Mouse (Mus musculus) embryonic facial prominence, embryonic 12.5 days (tissue): ENCODE results near the gene Itch. TPM values are rescaled to one million over a fixed set of nuclear protein-coding genes. Genes with fewer than 3 reads are reported as not detected.
"Not testable (repeated sequence)": the region's sequence is repeated elsewhere in the genome, so short reads cannot be mapped to it uniquely, and the experiment has no call there.

Experiments used
- ATAC-seq: fragments of 200-750 bp; cut with Nextera tagmentation; 2 replicates; pipeline ENCODE4 v1.8.0; 2017; ENCODE audit not compliant: insufficient number of reproducible peaks, insufficient read depth, low FRiP score, low TSS enrichment
- H3K27ac ChIP-seq: fragments of 300-500 bp; sonication (generic); 2 replicates; pipeline ENCODE4 v1.5.1; 2016; ENCODE audit warnings: mild to moderate bottlenecking
- H3K27me3 ChIP-seq: fragments of 300-500 bp; sonication (generic); 2 replicates; pipeline ENCODE4 v1.6.1; 2016; ENCODE audit warnings: mild to moderate bottlenecking, moderate library complexity
- H3K36me3 ChIP-seq: fragments of 300-500 bp; sonication (generic); 2 replicates; pipeline ENCODE4 v1.6.1; 2016; ENCODE audit warnings: mild to moderate bottlenecking
- H3K4me1 ChIP-seq: fragments of 300-500 bp; sonication (generic); 2 replicates; pipeline ENCODE4 v1.6.1; 2016
- H3K4me2 ChIP-seq: fragments of 300-500 bp; sonication (generic); replicated peaks from 2 replicates; pipeline ENCODE4 v1.6.1; 2016; ENCODE audit warnings: mild to moderate bottlenecking, moderate library complexity
- H3K4me3 ChIP-seq: fragments of 300-500 bp; sonication (generic); 2 replicates; pipeline ENCODE4 v1.5.1; 2016; ENCODE audit warnings: mild to moderate bottlenecking
- H3K9ac ChIP-seq: fragments of 300-500 bp; sonication (generic); 2 replicates; pipeline ENCODE4 v1.6.1; 2016; ENCODE audit warnings: mild to moderate bottlenecking, moderate library complexity
- H3K9me3 ChIP-seq: fragments of 300-500 bp; sonication (generic); 2 replicates; pipeline ENCODE4 v1.6.1; 2016; ENCODE audit warnings: mild to moderate bottlenecking, moderate library complexity
- whole genome bisulfite sequencing: fragments of 180-500 bp; shearing (Covaris S2); methylation state at CpG from one replicate; pipeline ENCODE4 v1.1.7; 2016; 5-methylcytosine and 5-hydroxymethylcytosine counted together
- polyA plus RNA-seq: library from polyadenylated mRNA; unstranded; fragments of >200 nt; fragmentation: Nextera tagmentation; extraction: Ambion mirVana; gene quantifications from 2 replicates; pipeline ENCODE4 v1.2.1, GENCODE M21; 2016

Gene Itch
- polyA plus RNA-seq, 1 experiment from 2014 or later = 67.0 TPM

DNA sequence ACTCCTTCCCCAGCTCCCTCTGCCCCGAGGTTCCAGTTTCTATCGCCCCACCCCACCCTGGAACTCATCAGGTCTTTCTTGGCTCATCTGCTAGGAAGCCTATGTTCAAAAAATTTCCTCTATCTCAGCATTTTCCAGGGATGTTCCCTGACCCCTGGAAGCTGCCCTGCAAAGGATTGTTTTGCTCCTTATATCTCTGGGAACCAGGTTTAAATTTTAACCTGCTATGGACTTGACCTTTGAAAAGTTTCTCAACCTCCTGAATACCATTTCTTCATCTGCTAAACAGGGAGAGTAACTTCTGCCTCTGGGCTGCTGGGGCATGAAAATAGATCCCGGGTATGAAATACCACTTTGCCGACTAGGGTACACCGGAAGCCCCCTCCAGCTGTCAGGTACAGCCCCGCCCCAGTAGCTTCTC lies 31.5 kb upstream of the Itch start:
- no peaks in the 10 kb centered on the region for H3K9me3 ChIP-seq
- 66% methylated on average over 6 of the region's 6 CpGs for WGBS
- no peak for ATAC-seq

DNA sequence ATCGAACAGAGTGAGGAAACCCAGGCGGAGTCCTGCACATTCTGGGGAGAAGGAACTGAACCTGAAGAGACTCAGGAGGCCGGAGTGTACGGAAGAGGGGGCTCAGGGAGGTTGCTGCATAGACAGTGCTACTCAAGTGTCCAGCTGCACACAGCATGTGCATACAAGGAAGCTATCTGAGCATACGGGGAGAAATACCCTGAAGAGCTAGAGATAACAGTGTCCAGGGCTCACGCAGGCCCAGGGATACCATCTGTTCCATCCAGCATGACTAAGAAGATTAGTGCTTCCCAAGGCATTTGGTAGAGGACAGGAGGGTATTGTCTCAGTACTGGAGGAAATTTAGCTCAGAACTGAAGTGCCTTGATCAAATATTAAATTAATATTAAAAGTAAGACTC lies 29.7 kb upstream of the Itch start:
- no peaks in the 10 kb centered on the region for H3K36me3 ChIP-seq
- no peak for ATAC-seq
- H3K9ac ChIP-seq = no peak overlapping the region
- H3K27ac ChIP-seq = no peak overlapping the region
- H3K4me1 ChIP-seq = no peaks in the 10 kb centered on the region
- no peaks in the 10 kb centered on the region for H3K27me3 ChIP-seq
- H3K9me3 ChIP-seq = no peaks in the 10 kb centered on the region
- WGBS = 73% methylated on average over 6 of the region's 6 CpGs
- H3K4me2 ChIP-seq = no peak overlapping the region
- H3K4me3 ChIP-seq = no peak overlapping the region

More for the DNA sequence above, 31.5 kb upstream of the Itch start:
- Histone ChIP-seq H3K4me3 (no peak overlapping the region), H3K4me2 (no peak overlapping the region), H3K9ac (no peak overlapping the region), H3K4me1 (no peaks in the 10 kb centered on the region), H3K36me3 (no peaks in the 10 kb centered on the region), H3K27ac (no peak overlapping the region), H3K27me3 (no peaks in the 10 kb centered on the region)

- H3K27me3 ChIP-seq, H3K9ac ChIP-seq, H3K4me3 ChIP-seq, H3K4me1 ChIP-seq, ATAC-seq, H3K9me3 ChIP-seq, H3K4me2 ChIP-seq, H3K36me3 ChIP-seq, H3K27ac ChIP-seq: not testable (repeated sequence)
- WGBS = 82% methylated on average over 9 of the region's 9 CpGs
These were observed 26.0 kb upstream of the Itch start for GRCm38 (mm10) chr2:155107276-155107675.

DNA sequence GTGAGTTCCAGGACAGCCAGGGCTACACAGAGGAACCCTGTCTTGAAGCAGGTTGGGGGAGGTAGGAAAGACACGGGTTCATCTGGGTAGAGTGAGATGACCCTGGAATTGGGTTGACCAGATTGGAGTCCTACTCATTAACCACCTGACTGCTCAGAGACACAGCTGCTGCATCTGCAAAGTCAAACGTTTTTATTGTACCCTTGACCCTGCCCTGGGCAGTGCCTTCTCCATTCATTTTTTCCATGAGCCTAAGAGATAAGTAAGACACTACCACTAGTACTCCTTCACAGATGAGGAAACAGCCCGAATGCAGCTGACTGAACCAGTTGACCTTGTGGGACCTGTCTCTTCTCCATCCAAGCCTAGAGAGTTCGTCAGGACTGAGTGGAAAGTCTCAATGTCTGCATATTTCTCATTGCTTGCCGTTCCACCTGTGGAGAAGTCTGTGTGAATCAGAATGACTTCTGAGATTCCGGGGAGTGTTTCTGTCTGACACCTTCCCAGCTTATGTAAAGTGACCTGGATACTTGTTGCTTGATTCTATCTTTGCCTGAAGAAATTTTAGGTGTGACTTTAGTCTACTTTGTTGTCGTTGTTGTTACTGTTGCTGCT lies 18.0 kb upstream of the Itch start:
- Histone ChIP-seq H3K4me2 (no peak overlapping the region), H3K9me3 (peaks cover 3% of the 10 kb centered on the region; the same call in 1 of the 2 replicates), H3K9ac (no peak overlapping the region), H3K4me1 (no peaks in the 10 kb centered on the region), H3K27me3 (no peaks in the 10 kb centered on the region), H3K4me3 (no peak overlapping the region), H3K36me3 (no peaks in the 10 kb centered on the region), H3K27ac (no peak overlapping the region)
- 73% methylated on average over 7 of the region's 7 CpGs for WGBS
- ATAC-seq = no peak

DNA sequence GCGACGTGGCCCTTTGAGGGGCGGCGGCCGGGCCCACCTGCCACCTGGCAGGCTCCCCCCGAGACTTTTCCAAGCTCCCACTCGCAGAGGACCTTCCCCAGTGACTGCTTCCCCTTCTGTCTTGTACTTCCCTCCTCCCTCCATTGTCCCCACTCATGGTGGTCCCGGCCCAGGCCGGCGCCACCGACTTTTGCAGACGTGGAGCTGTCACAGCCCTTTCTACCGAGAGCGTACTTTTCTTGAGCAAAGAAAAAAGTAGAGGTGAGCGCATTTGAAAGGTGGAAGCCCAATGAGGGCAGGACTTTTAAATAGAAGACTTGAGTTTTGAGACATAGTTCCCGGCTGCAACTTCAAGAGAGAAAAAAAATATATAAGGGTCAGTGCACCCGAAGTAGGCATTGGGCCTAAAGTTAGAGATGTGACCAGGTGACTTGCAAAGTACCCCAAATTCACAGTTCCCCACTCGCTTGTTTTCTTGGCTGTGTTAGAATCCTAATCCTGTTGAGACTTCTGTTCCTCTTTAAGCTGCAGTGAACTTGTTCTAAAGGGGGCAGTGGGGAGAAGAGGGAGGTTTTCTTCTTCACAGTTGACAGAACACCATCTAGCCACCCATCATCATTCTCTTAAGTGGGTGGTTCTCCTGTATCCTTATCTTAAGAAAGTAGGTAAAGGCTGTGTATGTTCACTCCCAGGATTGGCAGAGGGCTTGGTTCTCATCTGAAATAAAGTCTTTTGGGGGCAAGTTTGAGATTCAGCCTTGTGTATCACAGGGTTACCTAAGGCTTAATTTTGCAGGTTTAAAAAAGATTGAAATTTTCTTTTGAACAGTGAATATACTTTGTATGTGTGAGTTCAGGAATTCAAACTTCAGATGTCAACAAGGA lies 910 bp downstream of the Itch start:
- H3K27me3 ChIP-seq = no peaks in the 10 kb centered on the region
- peak overlapping the region; percentile 79 for H3K4me2 ChIP-seq
- peaks cover 17% of the 10 kb centered on the region for H3K36me3 ChIP-seq
- H3K27ac ChIP-seq = peak overlapping the region; percentile 83
- ATAC-seq = no peak
- peak overlapping the region; percentile 94 for H3K4me3 ChIP-seq
- peak overlapping the region; percentile 94 for H3K9ac ChIP-seq
- peaks cover 20% of the 10 kb centered on the region for H3K4me1 ChIP-seq
- no peaks in the 10 kb centered on the region for H3K9me3 ChIP-seq
- WGBS = 1% methylated on average over 18 of the region's 18 CpGs

- H3K27me3 ChIP-seq = no peaks in the 10 kb centered on the region
- no peak overlapping the region for H3K27ac ChIP-seq
- peaks cover 24% of the 10 kb centered on the region for H3K36me3 ChIP-seq
- H3K9ac ChIP-seq = no peak overlapping the region
- H3K4me2 ChIP-seq = peak overlapping the region; percentile 79; the same call in 1 of the 2 replicates
- ATAC-seq = no peak
- peak overlapping the region; percentile 9; the same call in 1 of the 2 replicates for H3K4me3 ChIP-seq
- peaks cover 20% of the 10 kb centered on the region for H3K4me1 ChIP-seq
- H3K9me3 ChIP-seq = no peaks in the 10 kb centered on the region
- 67% methylated on average over 4 of the region's 4 CpGs for WGBS
These were observed 1.8 kb downstream of the Itch start for GRCm38 (mm10) chr2:155135092-155135491.

DNA sequence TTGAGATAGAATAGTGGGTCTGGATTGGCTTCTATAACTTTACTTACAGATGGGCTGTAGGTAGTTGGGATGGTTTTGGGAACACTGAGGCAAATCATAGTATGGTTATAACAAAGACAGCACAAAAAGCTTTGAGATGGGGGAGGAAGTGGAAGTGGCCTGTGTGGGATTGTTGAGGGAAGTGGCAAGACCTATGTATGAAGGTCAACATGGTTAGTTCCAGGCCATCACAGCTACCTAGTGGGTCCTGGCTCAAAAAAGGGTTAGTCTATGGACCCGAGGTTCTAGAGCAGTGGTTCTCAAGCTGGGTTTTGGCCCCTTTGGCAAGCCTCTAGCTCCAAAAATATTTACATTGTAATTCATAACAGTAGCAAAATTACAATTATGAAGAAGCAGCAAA lies 2.2 kb downstream of the Itch start:
- no peak overlapping the region for H3K9ac ChIP-seq
- 89% methylated on average over 1 of the region's 1 CpGs for WGBS
- no peak overlapping the region for H3K27ac ChIP-seq
- no peak for ATAC-seq
- H3K4me2 ChIP-seq = peak overlapping the region; percentile 79; the same call in 1 of the 2 replicates
- no peak overlapping the region for H3K4me3 ChIP-seq
- peaks cover 20% of the 10 kb centered on the region for H3K4me1 ChIP-seq
- no peaks in the 10 kb centered on the region for H3K27me3 ChIP-seq
- peaks cover 28% of the 10 kb centered on the region for H3K36me3 ChIP-seq
- H3K9me3 ChIP-seq = no peaks in the 10 kb centered on the region

- Histone ChIP-seq H3K27me3 (no peaks in the 10 kb centered on the region), H3K36me3 (peaks cover 76% of the 10 kb centered on the region), H3K4me2 (no peak overlapping the region), H3K4me3 (no peak overlapping the region), H3K9ac (no peak overlapping the region), H3K9me3 (peaks cover 5% of the 10 kb centered on the region; the same call in 1 of the 2 replicates), H3K4me1 (peaks cover 5% of the 10 kb centered on the region; the same call in 1 of the 2 replicates), H3K27ac (no peak overlapping the region)
- WGBS = 84% methylated on average over 5 of the region's 5 CpGs
- no peak for ATAC-seq
These were observed 7.7 kb downstream of the Itch start for GRCm38 (mm10) chr2:155140986-155141385.

DNA sequence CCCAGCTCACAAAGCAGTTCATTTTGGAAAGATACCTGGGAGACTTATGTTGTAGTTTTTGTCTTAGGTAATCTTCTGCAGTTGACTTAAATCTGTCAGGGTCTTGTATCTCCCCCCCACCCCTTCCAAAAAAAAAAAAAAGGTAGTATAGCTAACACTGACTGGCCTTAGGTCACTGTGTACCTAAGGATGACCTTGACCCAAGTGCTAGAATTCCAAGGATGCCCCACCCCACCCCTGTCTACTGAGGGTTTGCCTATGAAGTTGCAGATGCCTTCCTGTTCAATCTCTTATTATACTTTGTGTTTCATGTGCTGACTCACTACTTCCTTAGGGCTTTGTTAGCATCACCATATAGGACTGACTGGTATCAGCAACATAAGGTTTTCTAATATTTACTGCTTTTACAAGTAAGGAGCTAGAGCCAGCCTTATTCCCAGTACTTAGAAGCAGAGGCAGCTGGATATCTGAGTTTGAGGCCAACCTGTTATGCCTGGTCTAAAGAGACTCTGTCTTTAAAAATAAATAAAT lies 8.8 kb downstream of the Itch start:
- Histone ChIP-seq H3K4me1 (no peaks in the 10 kb centered on the region), H3K36me3 (peaks cover 87% of the 10 kb centered on the region), H3K9ac (no peak overlapping the region), H3K27ac (no peak overlapping the region), H3K9me3 (peaks cover 5% of the 10 kb centered on the region; the same call in 1 of the 2 replicates), H3K4me2 (no peak overlapping the region), H3K27me3 (no peaks in the 10 kb centered on the region), H3K4me3 (no peak overlapping the region)
- ATAC-seq = no peak

- H3K4me2 ChIP-seq, H3K9me3 ChIP-seq, H3K27me3 ChIP-seq, H3K27ac ChIP-seq, H3K4me1 ChIP-seq, H3K9ac ChIP-seq, ATAC-seq, H3K4me3 ChIP-seq: not testable (repeated sequence)
- H3K36me3 ChIP-seq = peaks cover 36% of the 10 kb centered on the region
These were observed 16.0 kb downstream of the Itch start for GRCm38 (mm10) chr2:155149296-155149695.

GRCm38 (mm10) chr2:155207419-155207818 lies 74.1 kb downstream of the Itch start:
- H3K27me3 ChIP-seq = no peaks in the 10 kb centered on the region
- no peaks in the 10 kb centered on the region for H3K9me3 ChIP-seq
- H3K36me3 ChIP-seq = peaks cover 62% of the 10 kb centered on the region
- no peak overlapping the region for H3K4me2 ChIP-seq
- ATAC-seq = no peak
- H3K4me3 ChIP-seq = no peak overlapping the region
- no peak overlapping the region for H3K9ac ChIP-seq
- 84% methylated on average over 2 of the region's 2 CpGs for WGBS
- no peaks in the 10 kb centered on the region for H3K4me1 ChIP-seq
- no peak overlapping the region for H3K27ac ChIP-seq

DNA sequence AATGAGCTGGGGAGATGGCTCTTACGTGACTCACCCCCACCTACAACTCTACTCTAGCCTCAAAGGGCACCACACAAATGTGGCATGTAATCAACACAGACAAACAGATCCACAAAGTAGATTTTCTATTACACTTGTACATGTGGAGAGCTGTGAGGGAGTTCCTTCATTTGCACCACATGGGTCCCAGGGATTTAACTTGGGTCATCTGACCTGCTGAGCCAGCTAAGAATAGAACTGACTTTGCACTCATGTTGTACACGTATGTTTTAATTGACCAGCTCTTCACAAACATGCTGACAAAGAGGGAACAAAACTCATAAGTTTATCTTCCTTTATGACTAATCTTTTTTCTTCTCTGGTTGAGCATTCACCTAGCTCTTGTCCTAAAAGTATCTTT lies 89.8 kb downstream of the Itch start:
- Histone ChIP-seq H3K4me3 (no peak overlapping the region), H3K4me1 (no peaks in the 10 kb centered on the region), H3K27me3 (no peaks in the 10 kb centered on the region), H3K27ac (no peak overlapping the region), H3K9ac (no peak overlapping the region), H3K4me2 (no peak overlapping the region), H3K36me3 (peaks cover 76% of the 10 kb centered on the region), H3K9me3 (no peaks in the 10 kb centered on the region)
- ATAC-seq = no peak
- WGBS = 96% methylated on average over 2 of the region's 2 CpGs
